Comparison of ENCODE assay signal across 24 mouse cellular contexts in the genomic region with DNA sequence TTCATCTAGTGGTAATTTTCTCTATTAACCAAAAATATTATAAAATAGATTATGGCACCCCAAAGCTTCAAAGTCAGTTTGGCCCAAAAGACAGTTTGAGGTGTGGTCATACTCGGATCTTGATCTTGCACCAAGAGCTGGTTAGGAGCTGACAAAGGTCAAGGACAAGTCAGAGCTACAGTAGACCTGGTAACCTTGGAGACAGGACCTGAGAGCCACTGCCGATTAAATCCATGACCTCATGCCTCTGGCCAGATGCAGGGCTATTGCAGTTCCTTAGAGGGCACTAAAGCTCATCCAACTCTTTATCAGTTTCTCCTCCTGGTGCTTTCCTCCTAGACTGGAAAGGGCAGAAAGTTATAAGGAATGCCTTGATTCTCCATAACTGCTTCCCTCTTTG.
A peak's percentile ranks its signal among the peaks of the same experiment; 100 is the strongest.
DNase-seq lines count a peak whose midpoint lies in the region; ATAC-seq lines count a peak whose summit lies in the region.
"Had no signal": no experiment of that assay in that cellular context is flagged by ENCODE, and none has a peak within 500 bp of the region (broad histone marks: within the 10 kb centered on the region; RNA-seq: fewer than 3 reads in every experiment).

No protein-coding gene starts in this region.

- H3K27me3 ChIP-seq in heart, embryonic 11.5 days (ENCODE audit: control insufficient read depth, insufficient read depth, low read length), result no peaks in the 10 kb centered on the region
- H3K27me3 ChIP-seq in hindbrain, embryonic 13.5 days, result no peaks in the 10 kb centered on the region
- no peaks in the 10 kb centered on the region for H3K27me3 ChIP-seq in midbrain, embryonic 10.5 days (ENCODE audit: low read depth, poor library complexity, severe bottlenecking)
- H3K27me3 ChIP-seq in forebrain, embryonic 15.5 days, result no peaks in the 10 kb centered on the region

- 57% methylated on average over 2 of the region's 2 CpGs for WGBS in heart, embryonic 11.5 days (ENCODE audit: insufficient replicate concordance)
- WGBS in hindbrain, embryonic 13.5 days, result 75% methylated on average over 2 of the region's 2 CpGs
- 78% methylated on average over 2 of the region's 2 CpGs for WGBS in midbrain, embryonic 10.5 days
- 81% methylated on average over 2 of the region's 2 CpGs for WGBS in forebrain, embryonic 15.5 days

- H3K36me3 ChIP-seq in heart, embryonic 11.5 days (ENCODE audit: control insufficient read depth, insufficient read depth, low read length), result no peaks in the 10 kb centered on the region
- no peaks in the 10 kb centered on the region for H3K36me3 ChIP-seq in hindbrain, embryonic 13.5 days
- no peaks in the 10 kb centered on the region for H3K36me3 ChIP-seq in midbrain, embryonic 10.5 days
- no peaks in the 10 kb centered on the region for H3K36me3 ChIP-seq in forebrain, embryonic 15.5 days
- H3K36me3 ChIP-seq: G1E had no signal

- ATAC-seq in heart, embryonic 11.5 days (replicated peaks; ENCODE audit: insufficient number of reproducible peaks, low FRiP score, low TSS enrichment), result no peak
- ATAC-seq in hindbrain, embryonic 13.5 days (ENCODE audit: low FRiP score), result no peak
- no peak for ATAC-seq in forebrain, embryonic 15.5 days (replicated peaks)
- ATAC-seq: activated CD4-positive, CD25-positive, alpha-beta regulatory T cell, adult 4 months; CD4-positive, CD25-positive, alpha-beta regulatory T cell, adult 4 months; Patski had no signal

- no peak overlapping the region for H3K27ac ChIP-seq in heart, embryonic 11.5 days (ENCODE audit: low read depth, low read length)
- H3K27ac ChIP-seq in hindbrain, embryonic 13.5 days, result no peak overlapping the region
- no peak overlapping the region for H3K27ac ChIP-seq in midbrain, embryonic 10.5 days (replicated peaks)
- H3K27ac ChIP-seq in forebrain, embryonic 15.5 days (replicated peaks), result no peak overlapping the region

- no peak overlapping the region for H3K4me3 ChIP-seq in heart, embryonic 11.5 days (ENCODE audit: low read depth, low read length)
- H3K4me3 ChIP-seq in hindbrain, embryonic 13.5 days, result no peak overlapping the region
- no peak overlapping the region for H3K4me3 ChIP-seq in midbrain, embryonic 10.5 days
- no peak overlapping the region for H3K4me3 ChIP-seq in forebrain, embryonic 15.5 days

- H3K9me3 ChIP-seq in heart, embryonic 11.5 days (replicated peaks; ENCODE audit: control insufficient read depth, low read length), result no peaks in the 10 kb centered on the region
- H3K9me3 ChIP-seq in hindbrain, embryonic 13.5 days, result no peaks in the 10 kb centered on the region
- H3K9me3 ChIP-seq in midbrain, embryonic 10.5 days (replicated peaks), result no peaks in the 10 kb centered on the region
- no peaks in the 10 kb centered on the region for H3K9me3 ChIP-seq in forebrain, embryonic 15.5 days

- no peaks in the 10 kb centered on the region for H3K4me1 ChIP-seq in heart, embryonic 11.5 days (ENCODE audit: control insufficient read depth, insufficient read depth, low read length)
- H3K4me1 ChIP-seq in hindbrain, embryonic 13.5 days (replicated peaks), result no peaks in the 10 kb centered on the region
- H3K4me1 ChIP-seq in midbrain, embryonic 10.5 days, result no peaks in the 10 kb centered on the region
- H3K4me1 ChIP-seq in forebrain, embryonic 15.5 days, result no peaks in the 10 kb centered on the region

- no peak overlapping the region for H3K9ac ChIP-seq in heart, embryonic 11.5 days (ENCODE audit: low read depth, low read length)
- no peak overlapping the region for H3K9ac ChIP-seq in hindbrain, embryonic 13.5 days
- no peak overlapping the region for H3K9ac ChIP-seq in forebrain, embryonic 15.5 days (replicated peaks)

- peak; percentile 33 for DNase-seq in heart, adult 11 months
- DNase-seq in ES-CJ7 (ENCODE audit: low read depth, low spot score) (peak; percentile 60), R1 (ENCODE audit: low read depth, low spot score) (peak; percentile 54), ZHBTc4 (ENCODE audit: low read depth, low spot score) (peak; percentile 40)
- no peak for DNase-seq in midbrain, embryonic 10.5 days (ENCODE audit: low spot score)
- DNase-seq: adrenal gland, adult 2 months; adrenal gland, adult 8-10 months; adrenal gland, postnatal 10 days; adrenal gland, postnatal 14 days; adrenal gland, postnatal 25 days; adrenal gland, postnatal 36 days; B cell, adult 2 months; cerebellum, adult 11 months; cerebellum, adult 11-12 months; cerebellum, adult 18-20 months; cerebellum, adult 2 months; cerebellum, adult 8-10 months had no signal

- no peak overlapping the region for H3K4me2 ChIP-seq in heart, embryonic 11.5 days
- no peak overlapping the region for H3K4me2 ChIP-seq in hindbrain, embryonic 13.5 days
- H3K4me2 ChIP-seq in forebrain, embryonic 15.5 days (replicated peaks), result no peak overlapping the region
